Mouse (Mus musculus): ENCODE data around the gene Chad. TPM values are rescaled to one million over a fixed set of nuclear protein-coding genes. Genes with fewer than 3 reads are reported as not detected.

Chad gene
- polyA plus RNA-seq, 1 experiment from 2014 or later: 0.41 TPM

GRCm38 (mm10) chr11:94610744-94611740 lies 46.2 kb downstream of the Chad start:
- no peaks in the 10 kb centered on the region for H3K9me3 ChIP-seq (replicated peaks; ENCODE audit: low read length)
- no peaks in the 10 kb centered on the region for H3K27me3 ChIP-seq (ENCODE audit: insufficient read depth, low read length)
- no peak overlapping the region for H3K4me2 ChIP-seq (ENCODE audit: low read length)
- no peak overlapping the region for H3K9ac ChIP-seq (ENCODE audit: low read depth, low read length)
- no peak for ATAC-seq (replicated peaks; ENCODE audit: low FRiP score, low read depth)
- H3K27ac ChIP-seq: no peak overlapping the region
- no peak overlapping the region for H3K4me3 ChIP-seq (replicated peaks; ENCODE audit: low read depth, low read length)
- no peaks in the 10 kb centered on the region for H3K36me3 ChIP-seq (ENCODE audit: insufficient read depth, low read length)
- H3K4me1 ChIP-seq (replicated peaks; ENCODE audit: insufficient read depth, low read length): no peaks in the 10 kb centered on the region
- TF ChIP-seq CTCF (IDR thresholded peaks at IDR 0.05; ENCODE audit: low read depth): no peak
- WGBS: 68% methylated on average over 4 of the region's 4 CpGs
- no peak for DNase-seq (ENCODE audit: low spot score)

- no peaks in the 10 kb centered on the region for H3K4me1 ChIP-seq (replicated peaks; ENCODE audit: insufficient read depth, low read length)
- no peak for ATAC-seq (replicated peaks; ENCODE audit: low FRiP score, low read depth)
- H3K4me2 ChIP-seq (ENCODE audit: low read length): no peak overlapping the region
- WGBS: 54% methylated on average over 4 of the region's 4 CpGs
- no peaks in the 10 kb centered on the region for H3K9me3 ChIP-seq (replicated peaks; ENCODE audit: low read length)
- no peaks in the 10 kb centered on the region for H3K36me3 ChIP-seq (ENCODE audit: insufficient read depth, low read length)
- no peak for TF ChIP-seq CTCF (IDR thresholded peaks at IDR 0.05; ENCODE audit: low read depth)
- no peak for DNase-seq (ENCODE audit: low spot score)
- no peaks in the 10 kb centered on the region for H3K27me3 ChIP-seq (ENCODE audit: insufficient read depth, low read length)
- no peak overlapping the region for H3K4me3 ChIP-seq (replicated peaks; ENCODE audit: low read depth, low read length)
- no peak overlapping the region for H3K27ac ChIP-seq
- H3K9ac ChIP-seq (ENCODE audit: low read depth, low read length): no peak overlapping the region
Measured at GRCm38 (mm10) chr11:94614603-94615002, 49.8 kb downstream of the Chad start.

- no peaks in the 10 kb centered on the region for H3K36me3 ChIP-seq (ENCODE audit: insufficient read depth, low read length)
- H3K4me3 ChIP-seq (replicated peaks; ENCODE audit: low read depth, low read length): no peak overlapping the region
- H3K4me2 ChIP-seq (ENCODE audit: low read length): no peak overlapping the region
- 36% methylated on average over 4 of the region's 4 CpGs for WGBS
- no peak overlapping the region for H3K9ac ChIP-seq (ENCODE audit: low read depth, low read length)
- no peaks in the 10 kb centered on the region for H3K9me3 ChIP-seq (replicated peaks; ENCODE audit: low read length)
- no peaks in the 10 kb centered on the region for H3K27me3 ChIP-seq (ENCODE audit: insufficient read depth, low read length)
- ATAC-seq (replicated peaks; ENCODE audit: low FRiP score, low read depth): no peak
- TF ChIP-seq CTCF (IDR thresholded peaks at IDR 0.05; ENCODE audit: low read depth): no peak
- DNase-seq (ENCODE audit: low spot score): no peak
- no peaks in the 10 kb centered on the region for H3K4me1 ChIP-seq (replicated peaks; ENCODE audit: insufficient read depth, low read length)
- H3K27ac ChIP-seq: no peak overlapping the region
Measured at GRCm38 (mm10) chr11:94615494-94615893, 50.6 kb downstream of the Chad start.

- Histone ChIP-seq H3K27me3 (ENCODE audit: insufficient read depth, low read length) (no peaks in the 10 kb centered on the region), H3K9me3 (replicated peaks; ENCODE audit: low read length) (no peaks in the 10 kb centered on the region), H3K4me3 (replicated peaks; ENCODE audit: low read depth, low read length) (no peak overlapping the region), H3K9ac (ENCODE audit: low read depth, low read length) (no peak overlapping the region), H3K36me3 (ENCODE audit: insufficient read depth, low read length) (no peaks in the 10 kb centered on the region), H3K4me2 (ENCODE audit: low read length) (no peak overlapping the region), H3K4me1 (replicated peaks; ENCODE audit: insufficient read depth, low read length) (no peaks in the 10 kb centered on the region), H3K27ac (no peak overlapping the region)
- WGBS: 95% methylated on average over 2 of the region's 2 CpGs
- no peak for TF ChIP-seq CTCF (IDR thresholded peaks at IDR 0.05; ENCODE audit: low read depth)
- no peak for ATAC-seq (replicated peaks; ENCODE audit: low FRiP score, low read depth)
- DNase-seq (ENCODE audit: low spot score): no peak
Measured at GRCm38 (mm10) chr11:94617646-94618045, 52.8 kb downstream of the Chad start.

Other genes with a start within 250 kb of the Chad start
- gene Luc7l3, start 243.1 kb upstream of the Chad start, polyA plus RNA-seq (2015; fragmentation: Nextera tagmentation; extraction: Ambion mirVana): 107 and 108 TPM in 2 replicates
- 17.9 and 21.9 TPM in 2 replicates for gene Ankrd40, start 237.0 kb upstream of the Chad start, polyA plus RNA-seq (2015; fragmentation: Nextera tagmentation; extraction: Ambion mirVana)
- gene Abcc3, start 172.1 kb upstream of the Chad start, polyA plus RNA-seq (2015; fragmentation: Nextera tagmentation; extraction: Ambion mirVana): 9.1 and 10.5 TPM in 2 replicates
- 4.4 and 5.2 TPM in 2 replicates for gene Cacna1g, start 90.8 kb upstream of the Chad start, polyA plus RNA-seq (2015; fragmentation: Nextera tagmentation; extraction: Ambion mirVana)
- 0.40 TPM in 1 of 2 replicates, not detected in the other for gene Spata20, start 78.9 kb upstream of the Chad start, polyA plus RNA-seq (2015; fragmentation: Nextera tagmentation; extraction: Ambion mirVana)
- gene Epn3, start 65.1 kb upstream of the Chad start, polyA plus RNA-seq (2015; fragmentation: Nextera tagmentation; extraction: Ambion mirVana): 34.7 and 37.5 TPM in 2 replicates
- gene Mycbpap, start 43.3 kb upstream of the Chad start, polyA plus RNA-seq (2015; fragmentation: Nextera tagmentation; extraction: Ambion mirVana): 3.2 and 3.5 TPM in 2 replicates
- gene Rsad1, start 15.8 kb upstream of the Chad start, polyA plus RNA-seq (2015; fragmentation: Nextera tagmentation; extraction: Ambion mirVana): 4.0 and 5.6 TPM in 2 replicates
- gene Acsf2, start 36.8 kb downstream of the Chad start, polyA plus RNA-seq (2015; fragmentation: Nextera tagmentation; extraction: Ambion mirVana): 6.6 and 7.0 TPM in 2 replicates
- gene Lrrc59, start 64.7 kb downstream of the Chad start, polyA plus RNA-seq (2015; fragmentation: Nextera tagmentation; extraction: Ambion mirVana): 119 and 135 TPM in 2 replicates
- gene Mrpl27, start 88.7 kb downstream of the Chad start, polyA plus RNA-seq (2015; fragmentation: Nextera tagmentation; extraction: Ambion mirVana): 135 and 144 TPM in 2 replicates
- 7.9 and 8.1 TPM in 2 replicates for gene Eme1, start 88.9 kb downstream of the Chad start, polyA plus RNA-seq (2015; fragmentation: Nextera tagmentation; extraction: Ambion mirVana)
- 18.4 and 21.4 TPM in 2 replicates for gene Xylt2, start 112.5 kb downstream of the Chad start, polyA plus RNA-seq (2015; fragmentation: Nextera tagmentation; extraction: Ambion mirVana)
- 1.3 and 1.4 TPM in 2 replicates for gene Gm11541, start 139.5 kb downstream of the Chad start, polyA plus RNA-seq (2015; fragmentation: Nextera tagmentation; extraction: Ambion mirVana)
- gene Cdc34b, start 176.7 kb downstream of the Chad start, polyA plus RNA-seq (2015; fragmentation: Nextera tagmentation; extraction: Ambion mirVana): 0.26 and 0.28 TPM in 2 replicates
- gene Tmem92, start 217.7 kb downstream of the Chad start, polyA plus RNA-seq (2015; fragmentation: Nextera tagmentation; extraction: Ambion mirVana): not detected in 2 replicates

Measured in kidney, postnatal 0 days (tissue).